Mouse (Mus musculus) ZHBTc4 (cell line): Measurements from ENCODE around the gene Dhrs1.

Experiments
- DNase-seq: peaks from one replicate; pipeline ENCODE4 v3.0.0-alpha.2; 2011; ENCODE audit warnings: low read depth, low spot score

Dhrs1 gene

GRCm38 (mm10) chr14:55763166-55763565 is 17.7 kb upstream of the Dhrs1 start:
- no peak for DNase-seq

GRCm38 (mm10) chr14:55762001-55762821 is 16.7 kb upstream of the Dhrs1 start:
- peak; percentile 74 for DNase-seq

- no peak for DNase-seq
These were observed 15.7 kb upstream of the Dhrs1 start, which contains the start of gene Ltb4r2 for GRCm38 (mm10) chr14:55761163-55761562. TSS of gene Ltb4r2 (plus strand) at chr14:55761428.

GRCm38 (mm10) chr14:55760156-55760555 is 14.7 kb upstream of the Dhrs1 start:
- DNase-seq: peak; percentile 89

GRCm38 (mm10) chr14:55758363-55758784 is 12.9 kb upstream of the Dhrs1 start, which contains the start of gene Cideb:
TSS of gene Cideb (minus strand) at chr14:55758458.
- peak; percentile 76 for DNase-seq

GRCm38 (mm10) chr14:55757566-55757965 is 12.1 kb upstream of the Dhrs1 start:
- DNase-seq: no peak

- DNase-seq: no peak
These were observed 1.8 kb upstream of the Dhrs1 start for GRCm38 (mm10) chr14:55747051-55747847.

- DNase-seq: no peak
These were observed 359 bp upstream of the Dhrs1 start for GRCm38 (mm10) chr14:55745861-55746237.

- DNase-seq: peak; percentile 89
These were observed 1.8 kb downstream of the Dhrs1 start for GRCm38 (mm10) chr14:55743711-55744110.

- DNase-seq: no peak
These were observed 8.3 kb downstream of the Dhrs1 start for GRCm38 (mm10) chr14:55737086-55737687.

GRCm38 (mm10) chr14:55735758-55736157 is 9.7 kb downstream of the Dhrs1 start:
- no peak for DNase-seq

- DNase-seq: no peak
These were observed 10.2 kb downstream of the Dhrs1 start for GRCm38 (mm10) chr14:55735334-55735733.

- no peak for DNase-seq
These were observed 10.6 kb downstream of the Dhrs1 start for GRCm38 (mm10) chr14:55734869-55735268.

- no peak for DNase-seq
These were observed 11.6 kb downstream of the Dhrs1 start for GRCm38 (mm10) chr14:55733889-55734288.

GRCm38 (mm10) chr14:55730531-55731032 is 14.9 kb downstream of the Dhrs1 start:
- DNase-seq: no peak

- DNase-seq: no peak
These were observed 15.4 kb downstream of the Dhrs1 start for GRCm38 (mm10) chr14:55730116-55730515.

GRCm38 (mm10) chr14:55727889-55728685 is 17.4 kb downstream of the Dhrs1 start:
- DNase-seq: no peak

- no peak for DNase-seq
These were observed 19.2 kb downstream of the Dhrs1 start for GRCm38 (mm10) chr14:55726261-55726660.

- DNase-seq: no peak
These were observed 21.0 kb downstream of the Dhrs1 start for GRCm38 (mm10) chr14:55724411-55724871.

- no peak for DNase-seq
These were observed 22.1 kb downstream of the Dhrs1 start for GRCm38 (mm10) chr14:55723433-55723832.

GRCm38 (mm10) chr14:55722438-55722945 is 23.0 kb downstream of the Dhrs1 start:
- no peak for DNase-seq
